Mouse (Mus musculus) neural tube, embryonic 14.5 days (tissue): ENCODE data around the gene Bfar. TPM values are rescaled to one million over a fixed set of nuclear protein-coding genes. Genes with fewer than 3 reads are reported as not detected.
"Not testable (repeated sequence)": the region's sequence is repeated elsewhere in the genome, so short reads cannot be mapped to it uniquely, and the experiment has no call there.

Experiments used
- ATAC-seq: fragments of 200-750 bp; cut with Nextera tagmentation; 2 replicates; pipeline ENCODE4 v1.8.0; 2017; ENCODE audit warnings: low read depth, mild to moderate bottlenecking, moderate TSS enrichment, moderate library complexity
- H3K27ac ChIP-seq: fragments of 300-500 bp; sonication (generic); 2 replicates; pipeline ENCODE4 v1.5.1; 2014; ENCODE audit warnings: low read depth, mild to moderate bottlenecking, control low read depth, low read length, moderate library complexity, mixed read lengths
- H3K27me3 ChIP-seq: fragments of 300-500 bp; sonication (generic); 2 replicates; pipeline ENCODE4 v1.6.1; 2014; ENCODE audit warnings: low read length; ENCODE audit not compliant: control insufficient read depth, insufficient read depth
- H3K36me3 ChIP-seq: fragments of 300-500 bp; sonication (generic); 2 replicates; pipeline ENCODE4 v1.6.1; 2014; ENCODE audit warnings: low read length, mixed read lengths; ENCODE audit not compliant: control insufficient read depth, insufficient read depth
- H3K4me1 ChIP-seq: fragments of 300-500 bp; sonication (generic); 2 replicates; pipeline ENCODE4 v1.6.1; 2014; ENCODE audit warnings: low read length; ENCODE audit not compliant: control insufficient read depth, insufficient read depth
- H3K4me2 ChIP-seq: fragments of 300-500 bp; sonication (generic); 2 replicates; pipeline ENCODE4 v1.6.1; 2014; ENCODE audit warnings: mild to moderate bottlenecking, low read depth, low read length, control low read depth
- H3K4me3 ChIP-seq: fragments of 300-500 bp; sonication (generic); 2 replicates; pipeline ENCODE4 v1.5.1; 2014; ENCODE audit warnings: low read depth, low read length, control low read depth, mixed read lengths
- H3K9ac ChIP-seq: fragments of 300-500 bp; sonication (generic); replicated peaks from 2 replicates; pipeline ENCODE4 v1.6.1; 2014; ENCODE audit warnings: low read depth, mild to moderate bottlenecking, control low read depth, low read length, mixed read lengths
- H3K9me3 ChIP-seq: fragments of 300-500 bp; sonication (generic); 2 replicates; pipeline ENCODE4 v1.6.1; 2016; ENCODE audit warnings: low read length; ENCODE audit not compliant: control insufficient read depth
- WGBS: fragments of 180-500 bp; shearing (Covaris S2); extraction: QIAGEN DNeasy Blood & Tissue Kit; methylation state at CpG from one replicate; pipeline ENCODE4 v1.1.7; 2014; 5-methylcytosine and 5-hydroxymethylcytosine counted together
- polyA plus RNA-seq: library from polyadenylated mRNA; unstranded; fragments of >200 nt; fragmentation: Nextera tagmentation; extraction: Ambion mirVana; gene quantifications from 2 replicates; pipeline ENCODE4 v1.2.1, GENCODE M21; 2014

Gene Bfar
- polyA plus RNA-seq, 1 experiment from 2014 or later = 52.6 TPM

DNA sequence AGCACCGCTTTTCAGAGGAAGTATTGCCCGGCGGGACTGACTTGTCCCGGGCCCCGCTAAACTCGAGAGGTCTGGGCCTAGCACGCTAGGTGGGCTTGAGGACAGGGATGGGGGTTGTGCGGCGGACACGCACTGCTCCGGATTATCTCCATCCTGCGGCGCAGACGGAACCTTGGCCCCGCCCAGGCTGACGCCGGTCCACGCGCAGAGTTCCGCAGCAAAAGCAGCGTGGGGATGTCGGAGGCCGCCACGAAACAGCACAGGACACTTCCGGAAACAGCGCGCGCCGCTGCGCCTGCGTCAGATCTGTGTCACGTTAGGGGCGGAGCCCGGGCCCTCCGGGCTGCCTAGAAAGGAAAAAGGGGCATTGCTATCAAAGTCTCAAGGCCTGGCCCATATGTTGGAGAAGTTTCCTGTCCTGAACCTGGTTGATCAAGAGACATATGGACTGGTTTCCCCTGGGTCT lies 3.7 kb upstream of the Bfar start, which contains the start of gene Parn:
TSS of gene Parn (minus strand) at position 293 of the 466 bp plus-strand sequence.
- H3K4me1 ChIP-seq = peaks cover 12% of the 10 kb centered on the region
- no peaks in the 10 kb centered on the region; the same call in 1 of the 2 replicates for H3K36me3 ChIP-seq
- peak within 1 kb of the TSS; percentile 67 for H3K4me3 ChIP-seq
- peak; percentile 94 for ATAC-seq
- under 1% methylated on average over 32 of the region's 35 CpGs for WGBS
- H3K4me2 ChIP-seq = peak within 1 kb of the TSS; percentile 87
- H3K9me3 ChIP-seq = no peaks in the 10 kb centered on the region
- peak within 1 kb of the TSS; percentile 76 for H3K27ac ChIP-seq
- H3K9ac ChIP-seq = peak within 1 kb of the TSS; percentile 78
- H3K27me3 ChIP-seq = no peaks in the 10 kb centered on the region

DNA sequence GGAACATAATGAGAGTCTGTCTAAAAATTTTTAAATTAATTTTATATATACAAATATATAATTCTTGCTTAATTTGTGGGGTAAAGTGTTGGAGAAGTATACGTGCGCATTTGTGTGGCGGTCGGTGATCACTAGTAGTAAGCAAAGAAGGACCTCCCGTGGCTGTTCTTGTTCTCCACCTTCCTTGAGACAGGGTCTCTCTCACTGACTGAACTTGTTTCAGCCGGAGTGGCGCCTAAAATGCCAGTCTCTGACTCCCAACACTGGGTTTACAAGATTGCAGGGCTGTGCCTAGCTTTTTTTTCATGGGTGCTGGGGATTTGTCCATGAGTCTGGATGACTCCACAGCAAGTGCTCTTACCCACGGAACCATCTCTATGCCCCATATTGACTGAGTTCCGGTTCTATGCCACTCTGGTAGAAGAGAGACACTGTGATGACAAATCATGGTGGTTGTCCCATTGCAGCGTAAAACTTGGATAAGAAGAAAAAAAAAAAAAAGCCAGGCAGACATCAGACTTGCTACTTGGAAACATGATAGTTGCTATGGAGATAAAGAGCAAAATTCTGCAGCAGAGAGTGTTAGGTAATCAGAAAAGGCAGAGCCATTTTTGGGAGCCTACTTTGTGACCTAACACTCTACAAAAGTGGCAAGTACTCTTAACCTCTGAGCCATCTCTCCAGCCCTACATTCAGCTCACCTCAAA lies 3.1 kb upstream of the Bfar start:
- WGBS = 80% methylated on average over 10 of the region's 10 CpGs
- peaks cover 18% of the 10 kb centered on the region for H3K4me1 ChIP-seq
- H3K27ac ChIP-seq = peak overlapping the region; percentile 76
- no peaks in the 10 kb centered on the region for H3K36me3 ChIP-seq
- H3K4me2 ChIP-seq = peak overlapping the region; percentile 87
- H3K27me3 ChIP-seq = no peaks in the 10 kb centered on the region
- no peak for ATAC-seq
- H3K9me3 ChIP-seq = no peaks in the 10 kb centered on the region
- no peak overlapping the region for H3K9ac ChIP-seq
- peak overlapping the region; percentile 67 for H3K4me3 ChIP-seq

DNA sequence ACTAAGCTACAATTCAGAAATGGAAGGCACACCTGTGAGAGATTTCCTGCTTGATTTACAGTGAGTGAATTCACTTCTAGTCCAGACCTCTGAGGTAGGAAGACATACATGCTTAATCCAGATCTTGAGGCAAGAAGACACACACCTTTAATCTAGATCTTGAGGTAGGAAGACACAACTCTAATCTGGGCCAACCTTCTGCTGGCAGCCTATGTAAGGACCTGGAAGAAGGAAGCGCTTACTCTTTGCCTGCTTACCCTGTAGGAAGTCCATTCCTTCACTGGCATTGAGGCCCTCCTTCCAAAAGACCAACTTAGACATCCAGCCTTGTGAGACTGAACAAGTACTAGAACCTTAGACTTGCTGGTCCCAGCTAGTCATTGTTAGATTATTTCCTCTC lies 2.4 kb upstream of the Bfar start:
- Histone ChIP-seq H3K27ac (no peak overlapping the region), H3K4me2 (no peak overlapping the region), H3K9ac (no peak overlapping the region), H3K27me3 (no peaks in the 10 kb centered on the region), H3K9me3 (no peaks in the 10 kb centered on the region), H3K36me3 (no peaks in the 10 kb centered on the region), H3K4me3 (no peak overlapping the region), H3K4me1 (peaks cover 18% of the 10 kb centered on the region)
- WGBS = 93% methylated on average over 1 of the region's 1 CpGs
- no peak for ATAC-seq

DNA sequence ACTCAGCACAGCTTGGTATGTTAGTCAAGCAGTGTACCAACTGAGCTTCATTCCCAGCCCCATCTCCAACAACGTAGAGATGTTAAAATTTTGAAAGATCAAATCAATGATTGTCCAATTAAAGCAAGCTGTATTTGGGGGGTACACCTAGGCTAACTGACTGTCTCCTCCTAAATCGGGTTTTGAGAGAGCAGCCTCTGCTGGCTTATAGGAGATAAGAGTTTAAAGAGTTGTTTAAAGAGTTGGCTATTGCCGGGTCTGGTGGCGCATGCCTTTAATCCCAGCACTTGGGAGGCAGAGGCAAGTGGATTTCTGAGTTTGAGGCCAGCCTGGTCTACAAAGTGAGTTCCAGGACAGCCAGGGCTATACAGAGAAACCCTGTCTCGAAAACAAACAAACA lies 762 bp upstream of the Bfar start:
- H3K36me3 ChIP-seq, H3K9ac ChIP-seq, ATAC-seq, H3K27me3 ChIP-seq, H3K9me3 ChIP-seq, H3K27ac ChIP-seq, H3K4me3 ChIP-seq: not testable (repeated sequence)
- peak overlapping the region; percentile 57 for H3K4me2 ChIP-seq
- WGBS = 79% methylated on average over 5 of the region's 5 CpGs
- H3K4me1 ChIP-seq = peaks cover 18% of the 10 kb centered on the region

DNA sequence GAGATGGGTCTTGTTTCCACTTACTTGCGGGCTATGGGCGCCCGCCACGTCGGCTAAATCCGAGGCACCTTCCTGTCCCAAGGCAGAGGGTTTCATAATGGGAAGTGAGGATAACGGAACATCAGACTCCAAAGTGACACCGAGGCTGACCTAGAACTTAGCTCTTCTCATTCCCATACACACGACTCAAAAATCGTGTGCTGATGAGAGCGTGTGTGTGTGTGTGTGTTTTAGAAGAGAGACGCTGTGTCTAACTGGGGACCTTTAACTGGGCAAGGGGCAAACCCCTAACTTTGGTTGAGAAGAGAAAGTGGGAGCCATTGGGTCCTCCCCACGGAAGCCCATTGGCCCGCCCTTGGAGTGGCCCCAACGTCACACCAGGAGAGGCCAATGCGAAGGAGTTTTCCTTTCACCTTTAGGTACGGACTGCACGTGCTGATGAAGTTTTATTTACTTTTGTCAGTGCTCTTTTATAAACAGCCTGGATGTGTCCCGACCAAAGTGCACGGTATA lies 784 bp downstream of the Bfar start:
- Histone ChIP-seq H3K4me1 (peaks cover 14% of the 10 kb centered on the region), H3K4me3 (peak overlapping the region; percentile 89), H3K9me3 (no peaks in the 10 kb centered on the region), H3K9ac (peak overlapping the region; percentile 80), H3K27me3 (no peaks in the 10 kb centered on the region), H3K36me3 (peaks cover 7% of the 10 kb centered on the region; the same call in 1 of the 2 replicates), H3K27ac (peak overlapping the region; percentile 41; the same call in 1 of the 2 replicates), H3K4me2 (peak overlapping the region; percentile 88)
- ATAC-seq = no peak
- WGBS = 2% methylated on average over 20 of the region's 20 CpGs

DNA sequence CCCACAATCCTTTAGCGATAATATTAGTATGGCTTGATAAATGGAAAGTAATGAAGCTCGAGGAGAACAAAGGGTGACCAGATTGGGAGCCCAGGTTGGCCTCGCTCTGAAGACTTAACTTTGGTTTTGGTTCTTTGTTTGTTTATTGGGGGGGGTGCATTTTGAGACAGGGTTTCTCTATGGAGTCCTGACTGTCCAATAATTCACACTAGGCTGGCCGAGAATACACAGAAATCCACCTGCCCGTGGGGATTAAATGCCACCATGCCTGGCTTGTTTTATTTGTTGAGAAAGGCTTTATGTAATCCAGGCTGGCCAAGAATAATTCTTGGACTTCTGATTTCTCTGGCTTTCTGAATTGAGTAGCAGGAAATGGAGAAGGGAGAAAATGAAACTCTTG lies 1.5 kb downstream of the Bfar start:
- no peaks in the 10 kb centered on the region for H3K27me3 ChIP-seq
- H3K36me3 ChIP-seq = peaks cover 7% of the 10 kb centered on the region; the same call in 1 of the 2 replicates
- H3K4me3 ChIP-seq = peak overlapping the region; percentile 89; the same call in 1 of the 2 replicates
- peaks cover 12% of the 10 kb centered on the region for H3K4me1 ChIP-seq
- H3K9me3 ChIP-seq = no peaks in the 10 kb centered on the region
- H3K9ac ChIP-seq = no peak overlapping the region
- ATAC-seq = no peak
- 81% methylated on average over 5 of the region's 5 CpGs for WGBS
- H3K4me2 ChIP-seq = peak overlapping the region; percentile 88; the same call in 1 of the 2 replicates
- no peak overlapping the region for H3K27ac ChIP-seq

DNA sequence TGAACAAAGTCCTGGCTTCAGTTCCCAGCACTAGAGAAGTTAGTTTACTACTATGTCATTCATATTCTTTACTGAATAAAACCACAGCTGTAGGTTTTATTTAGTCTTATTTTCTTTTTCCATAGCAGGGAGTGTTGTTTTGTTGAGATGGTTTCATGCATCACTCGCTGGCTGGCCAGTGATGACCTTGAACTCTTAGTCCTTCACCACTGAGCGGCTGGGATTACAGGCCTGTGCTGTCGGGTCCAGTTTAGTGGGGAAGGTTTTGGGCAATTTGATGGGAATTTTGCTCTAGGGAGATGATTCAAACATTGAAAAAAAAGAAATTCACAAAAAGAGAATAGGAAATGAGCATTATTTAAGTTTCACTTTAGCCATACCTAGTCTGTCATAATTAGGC lies 2.9 kb downstream of the Bfar start:
- no peak for ATAC-seq
- 95% methylated on average over 3 of the region's 3 CpGs for WGBS

DNA sequence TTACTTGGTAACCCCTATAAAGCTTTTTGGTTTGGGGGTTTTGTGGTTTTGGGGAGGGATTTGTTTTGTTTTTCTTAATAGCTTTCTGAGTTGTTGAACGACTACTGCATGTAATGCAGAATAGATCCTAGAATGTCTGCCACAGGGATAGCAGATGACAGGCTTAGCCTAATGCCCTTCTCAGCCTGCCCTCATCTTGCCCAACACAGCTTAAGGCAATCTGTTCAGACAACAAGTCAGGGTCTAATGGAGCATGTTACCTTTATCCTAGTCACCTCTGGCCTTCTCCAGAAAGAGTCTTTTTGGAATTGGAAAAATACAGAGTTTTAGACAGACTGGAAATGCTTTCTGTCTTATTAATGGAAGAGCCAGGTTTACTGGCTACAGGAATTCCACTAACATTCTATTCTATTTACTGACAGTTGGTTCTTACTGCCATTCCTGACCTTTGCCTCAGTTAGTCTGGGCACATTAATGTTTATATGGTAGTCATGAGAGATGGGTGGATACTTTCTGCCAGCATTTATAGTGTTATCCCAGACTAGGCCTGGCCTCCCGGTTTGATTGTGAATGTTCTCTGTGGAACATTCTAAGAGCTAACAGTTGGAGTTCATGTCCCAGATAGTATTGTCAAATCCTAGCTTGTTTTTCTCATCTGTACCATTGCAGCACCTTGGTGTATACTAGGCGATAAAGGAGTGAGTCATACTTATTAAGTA lies 7.1 kb downstream of the Bfar start:
- no peak overlapping the region for H3K9ac ChIP-seq
- WGBS = 91% methylated on average over 3 of the region's 3 CpGs
- no peak overlapping the region for H3K4me2 ChIP-seq
- H3K4me3 ChIP-seq = no peak overlapping the region
- H3K36me3 ChIP-seq = peaks cover 7% of the 10 kb centered on the region; the same call in 1 of the 2 replicates
- no peak overlapping the region for H3K27ac ChIP-seq
- no peak for ATAC-seq
- no peaks in the 10 kb centered on the region for H3K9me3 ChIP-seq
- no peaks in the 10 kb centered on the region for H3K4me1 ChIP-seq
- no peaks in the 10 kb centered on the region for H3K27me3 ChIP-seq

More for the DNA sequence above, 2.9 kb downstream of the Bfar start:
- no peak overlapping the region for H3K27ac ChIP-seq
- peaks cover 12% of the 10 kb centered on the region for H3K4me1 ChIP-seq
- H3K9ac ChIP-seq = no peak overlapping the region
- H3K4me2 ChIP-seq = no peak overlapping the region
- H3K9me3 ChIP-seq = no peaks in the 10 kb centered on the region
- H3K4me3 ChIP-seq = no peak overlapping the region
- no peaks in the 10 kb centered on the region for H3K27me3 ChIP-seq
- H3K36me3 ChIP-seq = peaks cover 7% of the 10 kb centered on the region; the same call in 1 of the 2 replicates

DNA sequence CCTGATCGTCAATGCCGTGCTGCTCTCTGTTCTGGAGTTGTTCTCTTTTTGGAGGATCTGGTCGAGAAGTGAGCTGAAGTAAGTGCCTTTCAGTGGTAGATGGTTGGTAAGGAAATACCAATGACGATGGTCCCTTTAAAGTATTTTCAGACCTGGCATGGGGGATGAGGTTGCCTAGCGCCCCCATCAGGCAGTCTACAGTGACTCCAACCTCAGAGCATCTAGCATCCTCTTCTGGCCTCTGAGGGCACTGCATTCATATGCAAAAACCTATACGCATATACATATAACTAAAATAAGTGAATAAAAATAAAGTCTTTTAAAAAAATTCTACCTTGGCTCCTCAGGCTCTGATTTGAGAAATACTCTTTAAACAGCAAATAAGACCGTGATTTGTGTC lies 27.3 kb downstream of the Bfar start:
- Histone ChIP-seq H3K4me1 (no peaks in the 10 kb centered on the region), H3K4me2 (no peak overlapping the region), H3K27me3 (no peaks in the 10 kb centered on the region), H3K9me3 (no peaks in the 10 kb centered on the region), H3K36me3 (peaks cover 54% of the 10 kb centered on the region; the same call in 1 of the 2 replicates), H3K4me3 (no peak overlapping the region), H3K9ac (no peak overlapping the region), H3K27ac (no peak overlapping the region)
- WGBS = 88% methylated on average over 7 of the region's 7 CpGs
- no peak for ATAC-seq
